Mouse (Mus musculus): Measurements from ENCODE around the gene Atp6v1e1. TPM values are rescaled to one million over a fixed set of nuclear protein-coding genes. Genes with fewer than 3 reads are reported as not detected.

The Atp6v1e1 gene
- polyA plus RNA-seq, 1 experiment from 2014 or later, result 112 TPM

GRCm38 (mm10) chr6:120784351-120784750, 38.2 kb downstream of the Atp6v1e1 start:
- H3K27me3 ChIP-seq (ENCODE audit: control insufficient read depth, insufficient read depth, low read depth, low read length), result no peaks in the 10 kb centered on the region
- no peaks in the 10 kb centered on the region for H3K4me1 ChIP-seq (replicated peaks; ENCODE audit: control insufficient read depth, insufficient read depth, low read length)
- H3K9me3 ChIP-seq (ENCODE audit: control insufficient read depth, low read length), result no peaks in the 10 kb centered on the region
- no peak overlapping the region for H3K4me2 ChIP-seq (ENCODE audit: low read depth, low read length)
- H3K4me3 ChIP-seq (ENCODE audit: low read length), result no peak overlapping the region
- WGBS, result 64% methylated on average over 7 of the region's 7 CpGs
- no peak overlapping the region for H3K9ac ChIP-seq (ENCODE audit: low read length)
- ATAC-seq (ENCODE audit: low read depth), result no peak
- H3K36me3 ChIP-seq (ENCODE audit: control insufficient read depth, insufficient read depth, low read length), result no peaks in the 10 kb centered on the region
- H3K27ac ChIP-seq (ENCODE audit: low read length), result no peak overlapping the region

- no peaks in the 10 kb centered on the region for H3K36me3 ChIP-seq (ENCODE audit: control insufficient read depth, insufficient read depth, low read length)
- no peak overlapping the region for H3K27ac ChIP-seq (ENCODE audit: low read length)
- 79% methylated on average over 2 of the region's 2 CpGs for WGBS
- no peaks in the 10 kb centered on the region for H3K9me3 ChIP-seq (ENCODE audit: control insufficient read depth, low read length)
- no peaks in the 10 kb centered on the region for H3K27me3 ChIP-seq (ENCODE audit: control insufficient read depth, insufficient read depth, low read depth, low read length)
- H3K4me2 ChIP-seq (ENCODE audit: low read depth, low read length), result no peak overlapping the region
- H3K9ac ChIP-seq (ENCODE audit: low read length), result no peak overlapping the region
- no peak for ATAC-seq (ENCODE audit: low read depth)
- H3K4me3 ChIP-seq (ENCODE audit: low read length), result no peak overlapping the region
- no peaks in the 10 kb centered on the region for H3K4me1 ChIP-seq (replicated peaks; ENCODE audit: control insufficient read depth, insufficient read depth, low read length)
These were observed 39.6 kb downstream of the Atp6v1e1 start for GRCm38 (mm10) chr6:120782948-120783347.

GRCm38 (mm10) chr6:120778226-120778625, 44.4 kb downstream of the Atp6v1e1 start:
- Histone ChIP-seq H3K4me3 (ENCODE audit: low read length) (no peak overlapping the region), H3K4me1 (replicated peaks; ENCODE audit: control insufficient read depth, insufficient read depth, low read length) (no peaks in the 10 kb centered on the region), H3K9ac (ENCODE audit: low read length) (no peak overlapping the region), H3K4me2 (ENCODE audit: low read depth, low read length) (no peak overlapping the region), H3K9me3 (ENCODE audit: control insufficient read depth, low read length) (no peaks in the 10 kb centered on the region), H3K27me3 (ENCODE audit: control insufficient read depth, insufficient read depth, low read depth, low read length) (no peaks in the 10 kb centered on the region), H3K27ac (ENCODE audit: low read length) (no peak overlapping the region), H3K36me3 (ENCODE audit: control insufficient read depth, insufficient read depth, low read length) (no peaks in the 10 kb centered on the region)
- no peak for ATAC-seq (ENCODE audit: low read depth)
- 48% methylated on average over 3 of the region's 3 CpGs for WGBS

GRCm38 (mm10) chr6:120777533-120777932, 45.1 kb downstream of the Atp6v1e1 start:
- Histone ChIP-seq H3K36me3 (ENCODE audit: control insufficient read depth, insufficient read depth, low read length) (no peaks in the 10 kb centered on the region), H3K9ac (ENCODE audit: low read length) (no peak overlapping the region), H3K4me1 (replicated peaks; ENCODE audit: control insufficient read depth, insufficient read depth, low read length) (no peaks in the 10 kb centered on the region), H3K27ac (ENCODE audit: low read length) (no peak overlapping the region), H3K27me3 (ENCODE audit: control insufficient read depth, insufficient read depth, low read depth, low read length) (no peaks in the 10 kb centered on the region), H3K4me3 (ENCODE audit: low read length) (no peak overlapping the region), H3K4me2 (ENCODE audit: low read depth, low read length) (no peak overlapping the region), H3K9me3 (ENCODE audit: control insufficient read depth, low read length) (no peaks in the 10 kb centered on the region)
- ATAC-seq (ENCODE audit: low read depth), result no peak
- 62% methylated on average over 9 of the region's 9 CpGs for WGBS

GRCm38 (mm10) chr6:120776286-120776685, 46.3 kb downstream of the Atp6v1e1 start:
- H3K9ac ChIP-seq (ENCODE audit: low read length), result no peak overlapping the region
- 81% methylated on average over 3 of the region's 3 CpGs for WGBS
- no peak overlapping the region for H3K4me2 ChIP-seq (ENCODE audit: low read depth, low read length)
- no peaks in the 10 kb centered on the region for H3K27me3 ChIP-seq (ENCODE audit: control insufficient read depth, insufficient read depth, low read depth, low read length)
- H3K27ac ChIP-seq (ENCODE audit: low read length), result no peak overlapping the region
- no peaks in the 10 kb centered on the region for H3K36me3 ChIP-seq (ENCODE audit: control insufficient read depth, insufficient read depth, low read length)
- no peak for ATAC-seq (ENCODE audit: low read depth)
- H3K4me1 ChIP-seq (replicated peaks; ENCODE audit: control insufficient read depth, insufficient read depth, low read length), result no peaks in the 10 kb centered on the region
- no peak overlapping the region for H3K4me3 ChIP-seq (ENCODE audit: low read length)
- H3K9me3 ChIP-seq (ENCODE audit: control insufficient read depth, low read length), result no peaks in the 10 kb centered on the region

- no peak for ATAC-seq (ENCODE audit: low read depth)
- H3K4me3 ChIP-seq (ENCODE audit: low read length), result no peak overlapping the region
- no peaks in the 10 kb centered on the region for H3K27me3 ChIP-seq (ENCODE audit: control insufficient read depth, insufficient read depth, low read depth, low read length)
- no peaks in the 10 kb centered on the region for H3K36me3 ChIP-seq (ENCODE audit: control insufficient read depth, insufficient read depth, low read length)
- WGBS, result 79% methylated on average over 6 of the region's 6 CpGs
- no peaks in the 10 kb centered on the region for H3K9me3 ChIP-seq (ENCODE audit: control insufficient read depth, low read length)
- no peak overlapping the region for H3K9ac ChIP-seq (ENCODE audit: low read length)
- no peak overlapping the region for H3K4me2 ChIP-seq (ENCODE audit: low read depth, low read length)
- no peak overlapping the region for H3K27ac ChIP-seq (ENCODE audit: low read length)
- H3K4me1 ChIP-seq (replicated peaks; ENCODE audit: control insufficient read depth, insufficient read depth, low read length), result no peaks in the 10 kb centered on the region
These were observed 48.8 kb downstream of the Atp6v1e1 start for GRCm38 (mm10) chr6:120773763-120774162.

- Histone ChIP-seq H3K4me1 (replicated peaks; ENCODE audit: control insufficient read depth, insufficient read depth, low read length) (no peaks in the 10 kb centered on the region), H3K4me3 (ENCODE audit: low read length) (no peak within 1 kb of the TSS), H3K4me2 (ENCODE audit: low read depth, low read length) (no peak within 1 kb of the TSS), H3K27me3 (ENCODE audit: control insufficient read depth, insufficient read depth, low read depth, low read length) (no peaks in the 10 kb centered on the region), H3K9me3 (ENCODE audit: control insufficient read depth, low read length) (no peaks in the 10 kb centered on the region), H3K36me3 (ENCODE audit: control insufficient read depth, insufficient read depth, low read length) (no peaks in the 10 kb centered on the region), H3K9ac (ENCODE audit: low read length) (no peak within 1 kb of the TSS), H3K27ac (ENCODE audit: low read length) (no peak within 1 kb of the TSS)
- ATAC-seq (ENCODE audit: low read depth), result no peak
- 54% methylated on average over 5 of the region's 5 CpGs for WGBS
These were observed 49.4 kb downstream of the Atp6v1e1 start, which contains the start of gene Slc25a18 for GRCm38 (mm10) chr6:120773149-120773628. Slc25a18 (plus strand) TSS chr6:120773578.

GRCm38 (mm10) chr6:120772025-120772424, 50.6 kb downstream of the Atp6v1e1 start:
- no peaks in the 10 kb centered on the region for H3K36me3 ChIP-seq (ENCODE audit: control insufficient read depth, insufficient read depth, low read length)
- no peak for ATAC-seq (ENCODE audit: low read depth)
- H3K4me3 ChIP-seq (ENCODE audit: low read length), result no peak overlapping the region
- H3K27ac ChIP-seq (ENCODE audit: low read length), result no peak overlapping the region
- H3K4me1 ChIP-seq (replicated peaks; ENCODE audit: control insufficient read depth, insufficient read depth, low read length), result no peaks in the 10 kb centered on the region
- no peaks in the 10 kb centered on the region for H3K9me3 ChIP-seq (ENCODE audit: control insufficient read depth, low read length)
- no peak overlapping the region for H3K4me2 ChIP-seq (ENCODE audit: low read depth, low read length)
- no peak overlapping the region for H3K9ac ChIP-seq (ENCODE audit: low read length)
- H3K27me3 ChIP-seq (ENCODE audit: control insufficient read depth, insufficient read depth, low read depth, low read length), result no peaks in the 10 kb centered on the region

GRCm38 (mm10) chr6:120771366-120771765, 51.2 kb downstream of the Atp6v1e1 start:
- H3K4me3 ChIP-seq (ENCODE audit: low read length), result no peak overlapping the region
- H3K9me3 ChIP-seq (ENCODE audit: control insufficient read depth, low read length), result no peaks in the 10 kb centered on the region
- H3K4me1 ChIP-seq (replicated peaks; ENCODE audit: control insufficient read depth, insufficient read depth, low read length), result no peaks in the 10 kb centered on the region
- H3K9ac ChIP-seq (ENCODE audit: low read length), result no peak overlapping the region
- WGBS, result 72% methylated on average over 1 of the region's 1 CpGs
- no peak overlapping the region for H3K4me2 ChIP-seq (ENCODE audit: low read depth, low read length)
- no peak overlapping the region for H3K27ac ChIP-seq (ENCODE audit: low read length)
- no peaks in the 10 kb centered on the region for H3K27me3 ChIP-seq (ENCODE audit: control insufficient read depth, insufficient read depth, low read depth, low read length)
- ATAC-seq (ENCODE audit: low read depth), result no peak
- no peaks in the 10 kb centered on the region for H3K36me3 ChIP-seq (ENCODE audit: control insufficient read depth, insufficient read depth, low read length)

GRCm38 (mm10) chr6:120769972-120770371, 52.6 kb downstream of the Atp6v1e1 start:
- Histone ChIP-seq H3K27me3 (ENCODE audit: control insufficient read depth, insufficient read depth, low read depth, low read length) (no peaks in the 10 kb centered on the region), H3K4me2 (ENCODE audit: low read depth, low read length) (no peak overlapping the region), H3K36me3 (ENCODE audit: control insufficient read depth, insufficient read depth, low read length) (no peaks in the 10 kb centered on the region), H3K27ac (ENCODE audit: low read length) (no peak overlapping the region), H3K4me1 (replicated peaks; ENCODE audit: control insufficient read depth, insufficient read depth, low read length) (no peaks in the 10 kb centered on the region), H3K9ac (ENCODE audit: low read length) (no peak overlapping the region), H3K9me3 (ENCODE audit: control insufficient read depth, low read length) (no peaks in the 10 kb centered on the region), H3K4me3 (ENCODE audit: low read length) (no peak overlapping the region)
- WGBS, result 56% methylated on average over 1 of the region's 1 CpGs
- no peak for ATAC-seq (ENCODE audit: low read depth)
